27 mouse cellular contexts compared by ENCODE assay signal in genomic region chr2:27827582-27827981, GRCm38 (mm10). TPM values are rescaled to one million over a fixed set of nuclear protein-coding genes. Genes with fewer than 3 reads are reported as not detected.
DNase-seq lines count a peak whose midpoint lies in the region; ATAC-seq and TF ChIP-seq lines count a peak whose summit lies in the region.
"Had no signal": no experiment of that assay in that cellular context is flagged by ENCODE, and none has a peak within 500 bp of the region (broad histone marks: within the 10 kb centered on the region; RNA-seq: fewer than 3 reads in every experiment).

No protein-coding gene starts in this region.

- no peak for TF ChIP-seq CTCF in stomach, postnatal 0 days (IDR thresholded peaks at IDR 0.05; ENCODE audit: low read depth)

- no peak overlapping the region for H3K4me3 ChIP-seq in stomach, embryonic 16.5 days (replicated peaks; ENCODE audit: low read length)
- no peak overlapping the region for H3K4me3 ChIP-seq in stomach, postnatal 0 days (ENCODE audit: low read depth, low read length)
- H3K4me3 ChIP-seq: embryonic facial prominence, embryonic 15.5 days; hindbrain, embryonic 10.5 days; hindbrain, embryonic 15.5 days; kidney, embryonic 15.5 days; layer of hippocampus, adult 2 months; lung, embryonic 15.5 days; midbrain, embryonic 10.5 days; midbrain, embryonic 15.5 days had no signal

- H3K4me2 ChIP-seq in stomach, embryonic 16.5 days (ENCODE audit: low read depth, low read length) = no peak overlapping the region
- H3K4me2 ChIP-seq in stomach, postnatal 0 days (replicated peaks; ENCODE audit: low read depth) = no peak overlapping the region
- H3K4me2 ChIP-seq: embryonic facial prominence, embryonic 15.5 days; hindbrain, embryonic 15.5 days; kidney, embryonic 15.5 days; liver, embryonic 11.5 days; lung, embryonic 15.5 days; midbrain, embryonic 15.5 days had no signal

- TF ChIP-seq EP300 in stomach, postnatal 0 days (optimal IDR thresholded peaks at IDR 0.05) = no peak

- DNase-seq in adrenal gland, postnatal 14 days = peak; percentile 48
- DNase-seq in adrenal gland, adult (ENCODE audit: inconsistent age in 2 of 2, low spot score in 1 of 2) = no peak
- peak; percentile 92 for DNase-seq in heart, adult 11 months
- no peak for DNase-seq in heart, adult 8-10 months (ENCODE audit: low spot score)
- DNase-seq in stomach, postnatal 0 days (ENCODE audit: low spot score) = no peak
- no peak for DNase-seq in embryo, embryonic 10.5 days (ENCODE audit: low spot score)
- no peak for DNase-seq in left cerebral cortex, adult 18-20 months (ENCODE audit: low spot score in 2 of 2)
- DNase-seq: adrenal gland, postnatal 25 days; cerebellum, adult 11-12 months; cerebellum, adult 9-11 months; kidney, adult 11 months; kidney, postnatal 25 days had no signal

- 84% methylated on average over 5 of the region's 5 CpGs for WGBS in stomach, embryonic 16.5 days
- WGBS in stomach, postnatal 0 days = 82% methylated on average over 5 of the region's 5 CpGs

- peak overlapping the region; percentile 28; the same call in 1 of the 2 replicates for H3K27ac ChIP-seq in stomach, embryonic 16.5 days (ENCODE audit: low read length)
- no peak overlapping the region; the same call in 1 of the 2 replicates for H3K27ac ChIP-seq in stomach, postnatal 0 days (replicated peaks)
- H3K27ac ChIP-seq: hindbrain, embryonic 15.5 days; kidney, embryonic 15.5 days; layer of hippocampus, adult 2 months; lung, embryonic 15.5 days; midbrain, embryonic 10.5 days; midbrain, embryonic 15.5 days had no signal

- H3K27me3 ChIP-seq in stomach, embryonic 16.5 days (ENCODE audit: control insufficient read depth, insufficient read depth, low read length) = no peaks in the 10 kb centered on the region
- H3K27me3 ChIP-seq in stomach, postnatal 0 days (ENCODE audit: control insufficient read depth, insufficient read depth, low read length) = no peaks in the 10 kb centered on the region
- H3K27me3 ChIP-seq: embryonic facial prominence, embryonic 15.5 days; hindbrain, embryonic 15.5 days; kidney, embryonic 15.5 days; lung, embryonic 15.5 days; midbrain, embryonic 15.5 days; Patski had no signal

- ATAC-seq in stomach, embryonic 16.5 days (ENCODE audit: insufficient read depth, low FRiP score) = no peak
- no peak for ATAC-seq in stomach, postnatal 0 days (ENCODE audit: low FRiP score, low TSS enrichment)
- ATAC-seq: forebrain, embryonic 14.5 days; inflammation-experienced regulatory T-cells, adult 6 months; midbrain, embryonic 15.5 days had no signal

- no peaks in the 10 kb centered on the region for H3K9me3 ChIP-seq in stomach, embryonic 16.5 days (replicated peaks; ENCODE audit: control insufficient read depth, low read length)
- H3K9me3 ChIP-seq in stomach, postnatal 0 days (ENCODE audit: control insufficient read depth, low read length) = no peaks in the 10 kb centered on the region
- H3K9me3 ChIP-seq: embryonic facial prominence, embryonic 15.5 days; G1E; hindbrain, embryonic 10.5 days; hindbrain, embryonic 15.5 days; kidney, embryonic 15.5 days; lung, embryonic 15.5 days; midbrain, embryonic 10.5 days; midbrain, embryonic 15.5 days had no signal

- H3K36me3 ChIP-seq in stomach, embryonic 16.5 days (ENCODE audit: control insufficient read depth, insufficient read depth, low read length) = no peaks in the 10 kb centered on the region
- H3K36me3 ChIP-seq in stomach, postnatal 0 days (ENCODE audit: control insufficient read depth, insufficient read depth, low read length) = no peaks in the 10 kb centered on the region
- H3K36me3 ChIP-seq: embryonic facial prominence, embryonic 15.5 days; G1E; hindbrain, embryonic 10.5 days; hindbrain, embryonic 15.5 days; kidney, embryonic 15.5 days; lung, embryonic 15.5 days; midbrain, embryonic 10.5 days; midbrain, embryonic 15.5 days had no signal

- H3K9ac ChIP-seq in stomach, embryonic 16.5 days (ENCODE audit: low read length) = no peak overlapping the region
- no peak overlapping the region for H3K9ac ChIP-seq in stomach, postnatal 0 days (ENCODE audit: low read length)
- H3K9ac ChIP-seq: embryonic facial prominence, embryonic 15.5 days; hindbrain, embryonic 15.5 days; kidney, embryonic 15.5 days; lung, embryonic 15.5 days; midbrain, embryonic 15.5 days had no signal

- peaks cover 10% of the 10 kb centered on the region; the same call in 1 of the 2 replicates for H3K4me1 ChIP-seq in stomach, embryonic 16.5 days (ENCODE audit: control insufficient read depth, insufficient read depth, low read length)
- no peaks in the 10 kb centered on the region for H3K4me1 ChIP-seq in stomach, postnatal 0 days (replicated peaks; ENCODE audit: control insufficient read depth, insufficient read depth)
- H3K4me1 ChIP-seq: hindbrain, embryonic 15.5 days; kidney, embryonic 15.5 days; midbrain, embryonic 10.5 days; midbrain, embryonic 15.5 days had no signal

RNA-seq across cellular contexts. Expression of gene Col5a1, which starts 58.6 kb away (rescaled TPM):
- total RNA-seq in adrenal gland, postnatal 14 days (2021) = 73.1 and 76.7 TPM in 2 replicates
- total RNA-seq in heart, adult 8-10 months (2022) = 10 to 100 TPM; 10.8 to 17.6 (median 15.1) TPM
- 146 and 158 TPM in 2 replicates for polyA plus RNA-seq in stomach, embryonic 16.5 days (2015; fragmentation: Nextera tagmentation; extraction: Ambion mirVana)
- polyA plus RNA-seq in stomach, postnatal 0 days (2015; fragmentation: Nextera tagmentation; extraction: Ambion mirVana) = 68.7 and 69.2 TPM in 2 replicates
- 1 to 10 TPM; 7.3 to 8.7 TPM for total RNA-seq in left cerebral cortex, adult 18-20 months (2021)
- total RNA-seq: neutrophil, adult 5-6 weeks had no signal
- polyA plus RNA-seq: inflammation-experienced regulatory T-cells, adult 6 months had no signal

Comparison
In these comparisons a context has a peak if more than half of its experiments do, and no peak if none do; other contexts are left out.
1. DNase-seq: peak in adrenal gland, postnatal 14 days (single experiment) and heart, adult 11 months (single experiment); none in adrenal gland, adult (0 of 2), heart, adult 8-10 months (single experiment), stomach, postnatal 0 days (single experiment), embryo, embryonic 10.5 days (single experiment) and left cerebral cortex, adult 18-20 months (0 of 2).